Mouse (Mus musculus): ENCODE measurements around the gene Dicer1.

GRCm38 (mm10) chr12:104672976-104673375, 78.8 kb downstream of the Dicer1 start:
- TF ChIP-seq EP300 (optimal IDR thresholded peaks at IDR 0.05) (no peak), CTCF (IDR thresholded peaks at IDR 0.05; ENCODE audit: low read depth) (no peak)

Measured in stomach, postnatal 0 days (tissue).